Mouse (Mus musculus) intestine, embryonic 15.5 days (tissue): ENCODE measurements around the gene Rnf149. TPM values are rescaled to one million over a fixed set of nuclear protein-coding genes. Genes with fewer than 3 reads are reported as not detected.
"Not testable (repeated sequence)": the region's sequence is repeated elsewhere in the genome, so short reads cannot be mapped to it uniquely, and the experiment has no call there.

Experiments used
- ATAC-seq: fragments of 200-750 bp; cut with Nextera tagmentation; 2 replicates; pipeline ENCODE4 v1.8.0; 2017; ENCODE audit warnings: moderate TSS enrichment, moderate library complexity
- H3K27ac ChIP-seq: fragments of 300-500 bp; sonication (generic); 2 replicates; pipeline ENCODE4 v1.5.1; 2015; ENCODE audit warnings: mild to moderate bottlenecking, inconsistent platforms
- H3K27me3 ChIP-seq: fragments of 300-500 bp; sonication (generic); replicated peaks from 2 replicates; pipeline ENCODE4 v1.6.1; 2015; ENCODE audit warnings: inconsistent platforms
- H3K36me3 ChIP-seq: fragments of 300-500 bp; sonication (generic); 2 replicates; pipeline ENCODE4 v1.6.1; 2015; ENCODE audit warnings: inconsistent platforms
- H3K4me1 ChIP-seq: fragments of 300-500 bp; sonication (generic); replicated peaks from 2 replicates; pipeline ENCODE4 v1.6.1; 2015; ENCODE audit warnings: inconsistent platforms
- H3K4me2 ChIP-seq: fragments of 300-500 bp; sonication (generic); replicated peaks from 2 replicates; pipeline ENCODE4 v1.6.1; 2015; ENCODE audit warnings: mild to moderate bottlenecking, inconsistent platforms
- H3K4me3 ChIP-seq: fragments of 300-500 bp; sonication (generic); replicated peaks from 2 replicates; pipeline ENCODE4 v1.5.1; 2015; ENCODE audit warnings: inconsistent platforms
- H3K9ac ChIP-seq: fragments of 300-500 bp; sonication (generic); 2 replicates; pipeline ENCODE4 v1.6.1; 2015; ENCODE audit warnings: inconsistent platforms
- H3K9me3 ChIP-seq: fragments of 300-500 bp; sonication (generic); 2 replicates; pipeline ENCODE4 v1.6.1; 2016; ENCODE audit warnings: inconsistent platforms
- WGBS: fragments of 180-500 bp; shearing (Covaris S2); methylation state at CpG from one replicate; pipeline ENCODE4 v1.1.7; 2015; 5-methylcytosine and 5-hydroxymethylcytosine counted together
- polyA plus RNA-seq: library from polyadenylated mRNA; unstranded; fragments of >200 nt; fragmentation: Nextera tagmentation; extraction: Ambion mirVana; gene quantifications from 2 replicates; pipeline ENCODE4 v1.2.1, GENCODE M21; 2015

Rnf149 gene
- 35.3 and 36.6 TPM in 2 replicates for polyA plus RNA-seq

- WGBS = 1% methylated on average over 48 of the region's 49 CpGs
- peak; percentile 94 for ATAC-seq
- peak within 1 kb of the TSS; percentile 98 for H3K4me3 ChIP-seq
- peak within 1 kb of the TSS; percentile 99 for H3K27ac ChIP-seq
- H3K4me2 ChIP-seq = peak within 1 kb of the TSS; percentile 74
- no peaks in the 10 kb centered on the region for H3K36me3 ChIP-seq
- H3K9me3 ChIP-seq = no peaks in the 10 kb centered on the region
- H3K4me1 ChIP-seq = peaks cover 8% of the 10 kb centered on the region; the same call in 1 of the 2 replicates
- peak within 1 kb of the TSS; percentile 99 for H3K9ac ChIP-seq
- no peaks in the 10 kb centered on the region for H3K27me3 ChIP-seq
Observed at GRCm38 (mm10) chr1:39577253-39577705, at the start of gene Rnf149. Gene Rnf149, minus strand, starts transcription at chr1:39577405.

DNA sequence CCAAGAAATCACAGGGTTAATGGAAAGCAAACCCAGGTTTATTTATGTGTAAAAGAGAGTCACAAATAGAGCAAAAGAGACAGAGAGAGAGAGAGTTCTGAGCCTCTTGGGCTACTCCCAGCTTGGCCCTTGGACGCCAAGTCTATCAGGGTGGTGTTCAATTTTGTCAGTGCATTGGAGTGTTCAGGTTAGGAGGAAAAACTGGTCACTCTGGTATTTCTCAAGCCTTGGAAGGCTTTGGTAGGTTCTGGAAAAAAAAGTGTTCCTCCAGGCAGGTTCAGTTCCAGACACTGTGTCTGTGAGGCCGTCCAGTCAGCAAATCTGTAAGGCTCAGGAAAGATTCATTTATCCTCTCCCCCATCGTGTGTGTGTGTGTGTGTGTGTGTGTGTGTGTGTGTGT lies 48.3 kb upstream of the Rnf149 start:
- Histone ChIP-seq H3K9me3 (no peaks in the 10 kb centered on the region), H3K27me3 (no peaks in the 10 kb centered on the region), H3K4me2 (no peak overlapping the region), H3K9ac (no peak overlapping the region), H3K4me3 (no peak overlapping the region), H3K27ac (no peak overlapping the region), H3K36me3 (no peaks in the 10 kb centered on the region), H3K4me1 (no peaks in the 10 kb centered on the region)
- no peak for ATAC-seq
- 27% methylated on average over 3 of the region's 3 CpGs for WGBS

DNA sequence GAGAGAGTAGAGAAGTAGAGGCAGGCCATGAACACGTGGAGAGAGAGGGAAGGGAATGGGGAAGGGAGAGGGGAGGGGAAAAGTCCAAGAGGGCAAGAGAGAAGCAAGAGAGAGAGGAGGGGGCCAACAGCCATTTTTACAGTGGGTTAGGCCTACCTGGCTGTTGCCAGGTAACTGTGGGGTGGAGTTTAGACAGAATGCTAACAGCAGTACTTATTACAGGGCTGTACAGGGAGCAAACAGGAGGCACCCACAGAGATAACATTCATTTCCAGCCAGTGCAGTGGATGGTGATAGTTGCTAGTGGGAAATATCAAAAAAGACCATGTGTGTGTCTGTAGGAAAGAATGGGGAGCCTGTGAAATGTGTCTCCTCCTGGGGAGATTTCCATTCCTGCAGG lies 46.5 kb upstream of the Rnf149 start:
- peak; percentile 80 for ATAC-seq
- H3K36me3 ChIP-seq = no peaks in the 10 kb centered on the region
- 0 out of 2 replicates have a peak, but pooled peaks cover under 1% of the 10 kb centered on the region for H3K4me1 ChIP-seq
- WGBS = 38% methylated on average over 1 of the region's 1 CpGs
- H3K27ac ChIP-seq = no peak overlapping the region
- H3K27me3 ChIP-seq = no peaks in the 10 kb centered on the region
- no peak overlapping the region for H3K4me2 ChIP-seq
- H3K9me3 ChIP-seq = no peaks in the 10 kb centered on the region
- no peak overlapping the region for H3K4me3 ChIP-seq
- H3K9ac ChIP-seq = no peak overlapping the region

DNA sequence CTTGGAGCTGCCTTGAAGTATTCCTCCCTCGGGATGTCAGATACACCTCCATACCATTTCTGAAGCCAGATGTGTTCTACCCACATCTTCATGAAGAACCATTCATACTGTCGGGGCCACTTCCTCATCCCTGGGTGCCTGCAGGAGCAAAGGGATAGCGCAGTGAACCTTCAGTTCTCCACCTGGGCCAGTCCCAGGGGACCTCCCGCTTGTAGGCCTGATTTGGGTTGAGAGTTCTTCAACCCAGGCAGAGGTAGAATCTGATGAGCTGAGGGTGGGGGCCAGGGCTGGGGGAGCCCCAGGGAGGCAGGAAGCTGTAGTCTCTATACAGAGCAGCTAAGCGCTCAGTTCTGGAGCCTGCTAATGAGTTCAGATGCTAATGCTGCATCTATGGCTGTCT lies 45.9 kb upstream of the Rnf149 start:
- WGBS = 94% methylated on average over 5 of the region's 5 CpGs
- H3K27ac ChIP-seq = no peak overlapping the region
- 0 out of 2 replicates have a peak, but pooled peaks cover 2% of the 10 kb centered on the region for H3K4me1 ChIP-seq
- H3K4me3 ChIP-seq = no peak overlapping the region
- H3K36me3 ChIP-seq = no peaks in the 10 kb centered on the region
- no peaks in the 10 kb centered on the region for H3K27me3 ChIP-seq
- no peaks in the 10 kb centered on the region for H3K9me3 ChIP-seq
- ATAC-seq = 0 out of 2 replicates have a peak, but pooled peaks have one; percentile 32
- H3K9ac ChIP-seq = no peak overlapping the region
- H3K4me2 ChIP-seq = no peak overlapping the region

DNA sequence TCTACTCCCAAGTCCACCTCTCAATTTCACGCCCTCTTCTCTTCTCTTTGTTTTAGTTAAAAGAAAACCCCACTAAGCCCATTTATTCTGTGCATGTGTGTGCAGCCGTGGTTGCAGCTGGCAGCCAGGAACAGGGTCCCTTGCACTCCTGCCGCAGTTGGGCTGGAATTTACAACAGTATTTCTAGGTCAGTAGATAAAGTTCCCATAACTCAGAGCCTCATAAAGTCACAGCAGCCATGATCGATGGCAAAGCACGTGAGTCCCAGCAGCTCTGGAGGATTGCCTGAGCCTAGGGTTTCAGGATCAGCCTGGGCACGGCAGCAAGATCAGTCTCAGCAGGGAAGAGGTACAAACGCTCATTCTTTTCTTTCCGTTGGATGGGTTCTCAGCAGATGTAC lies 41.3 kb upstream of the Rnf149 start:
- Histone ChIP-seq H3K4me2 (peak overlapping the region; percentile 15; the same call in 1 of the 2 replicates), H3K27ac (no peak overlapping the region), H3K36me3 (no peaks in the 10 kb centered on the region), H3K27me3 (no peaks in the 10 kb centered on the region), H3K4me1 (peaks cover 5% of the 10 kb centered on the region; the same call in 1 of the 2 replicates), H3K9ac (no peak overlapping the region), H3K9me3 (no peaks in the 10 kb centered on the region), H3K4me3 (no peak overlapping the region)
- ATAC-seq = peak; percentile 71
- 21% methylated on average over 8 of the region's 8 CpGs for WGBS

DNA sequence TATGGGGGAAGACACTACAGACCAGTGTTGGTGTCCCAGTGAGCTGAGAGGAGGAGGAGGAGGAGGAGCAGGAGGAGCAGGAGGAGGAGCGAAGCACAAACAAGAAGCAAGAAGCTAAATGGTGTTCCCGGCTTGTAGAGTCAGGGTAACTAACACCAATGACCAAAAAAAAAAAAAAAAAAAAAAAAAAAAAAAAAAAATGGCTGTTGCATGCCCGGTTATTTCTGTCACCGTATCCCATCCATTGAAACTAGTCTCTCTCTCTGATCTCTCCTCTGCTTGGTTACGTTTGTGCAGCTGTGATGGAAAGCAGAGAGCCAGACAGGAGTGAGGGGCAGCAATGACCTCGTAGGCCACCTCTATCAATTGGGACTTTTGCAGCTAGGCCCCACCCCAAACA lies 38.3 kb upstream of the Rnf149 start:
- ATAC-seq = no peak
- WGBS = 64% methylated on average over 6 of the region's 6 CpGs
- Histone ChIP-seq H3K9ac (no peak overlapping the region), H3K27me3 (no peaks in the 10 kb centered on the region), H3K4me2 (no peak overlapping the region), H3K9me3 (no peaks in the 10 kb centered on the region), H3K36me3 (no peaks in the 10 kb centered on the region), H3K4me1 (peaks cover 5% of the 10 kb centered on the region; the same call in 1 of the 2 replicates), H3K27ac (no peak overlapping the region), H3K4me3 (no peak overlapping the region)

DNA sequence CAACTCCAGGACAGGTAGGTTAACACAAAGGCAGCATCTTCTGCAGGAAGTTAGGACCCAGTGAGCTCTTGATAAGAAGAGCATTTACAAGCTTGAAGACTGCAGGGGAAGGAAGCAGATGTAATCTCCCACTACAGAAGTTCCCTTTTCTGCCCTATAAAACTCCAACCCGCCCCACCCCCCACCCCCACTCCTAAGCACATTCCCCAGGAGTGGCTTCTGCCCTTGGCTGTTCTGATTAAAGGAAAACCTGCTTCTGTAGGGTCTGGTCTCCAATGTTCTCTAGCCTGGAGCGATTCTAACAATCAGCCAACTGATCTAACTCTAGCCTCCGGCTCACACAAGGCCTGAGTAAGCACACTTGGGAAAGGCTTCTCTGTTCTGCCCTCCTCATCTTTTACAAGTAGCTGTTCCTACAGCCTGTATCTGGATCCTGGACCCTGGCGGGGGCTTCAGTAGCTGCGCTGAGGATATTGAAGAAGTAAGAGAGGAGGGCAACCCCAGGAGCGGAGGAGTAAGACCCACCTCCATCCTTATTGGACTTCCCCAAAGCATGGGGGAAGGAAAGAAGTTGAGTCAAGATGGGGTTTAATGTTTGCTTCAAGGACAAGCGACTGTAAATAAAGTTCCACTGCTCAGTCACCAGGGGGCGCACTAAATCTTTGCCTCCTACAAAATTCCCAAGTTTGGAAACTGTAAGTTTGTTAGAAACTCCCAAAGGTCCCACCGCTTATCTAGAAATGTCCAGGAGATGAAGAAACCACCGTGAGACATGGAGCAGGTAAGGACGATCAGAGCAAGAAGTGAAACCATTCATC lies 37.5 kb upstream of the Rnf149 start:
- no peaks in the 10 kb centered on the region for H3K27me3 ChIP-seq
- ATAC-seq = peak; percentile 52
- peaks cover 5% of the 10 kb centered on the region; the same call in 1 of the 2 replicates for H3K4me1 ChIP-seq
- H3K4me2 ChIP-seq = peak overlapping the region; percentile 20; the same call in 1 of the 2 replicates
- no peak overlapping the region for H3K9ac ChIP-seq
- no peak overlapping the region for H3K4me3 ChIP-seq
- no peak overlapping the region for H3K27ac ChIP-seq
- no peaks in the 10 kb centered on the region for H3K9me3 ChIP-seq
- H3K36me3 ChIP-seq = no peaks in the 10 kb centered on the region
- 27% methylated on average over 11 of the region's 11 CpGs for WGBS

DNA sequence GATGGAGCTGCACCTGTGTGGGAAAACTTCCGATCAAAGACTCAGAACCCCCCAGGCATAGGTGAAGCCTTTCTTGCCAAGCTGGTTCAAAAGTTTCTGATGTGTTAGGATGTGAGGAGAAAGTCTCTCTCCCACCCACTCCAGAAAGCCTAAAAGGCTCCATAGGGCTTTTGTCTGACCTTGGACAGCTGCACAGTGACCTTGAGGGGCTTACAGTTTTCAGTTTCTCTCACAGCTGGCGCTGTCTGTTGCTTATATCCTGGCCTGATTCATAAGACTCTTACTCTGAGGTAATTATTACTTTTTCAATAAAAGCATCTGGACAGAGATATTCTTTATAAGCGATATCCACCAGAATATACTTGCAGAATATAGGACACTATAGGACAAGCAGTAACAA lies 35.9 kb upstream of the Rnf149 start:
- no peak overlapping the region for H3K9ac ChIP-seq
- H3K4me1 ChIP-seq = peaks cover 7% of the 10 kb centered on the region; the same call in 1 of the 2 replicates
- ATAC-seq = no peak
- H3K27ac ChIP-seq = no peak overlapping the region
- no peaks in the 10 kb centered on the region for H3K36me3 ChIP-seq
- H3K4me2 ChIP-seq = no peak overlapping the region
- no peaks in the 10 kb centered on the region for H3K9me3 ChIP-seq
- WGBS = 78% methylated on average over 3 of the region's 3 CpGs
- H3K27me3 ChIP-seq = no peaks in the 10 kb centered on the region
- H3K4me3 ChIP-seq = no peak overlapping the region

GRCm38 (mm10) chr1:39612491-39612890 lies 35.3 kb upstream of the Rnf149 start:
- H3K36me3 ChIP-seq = no peaks in the 10 kb centered on the region
- no peak overlapping the region for H3K27ac ChIP-seq
- H3K27me3 ChIP-seq = no peaks in the 10 kb centered on the region
- peaks cover 7% of the 10 kb centered on the region; the same call in 1 of the 2 replicates for H3K4me1 ChIP-seq
- 83% methylated on average over 5 of the region's 5 CpGs for WGBS
- no peak overlapping the region for H3K9ac ChIP-seq
- no peak overlapping the region for H3K4me2 ChIP-seq
- H3K9me3 ChIP-seq = no peaks in the 10 kb centered on the region
- no peak for ATAC-seq
- no peak overlapping the region for H3K4me3 ChIP-seq

- Histone ChIP-seq H3K36me3 (no peaks in the 10 kb centered on the region), H3K4me3 (no peak overlapping the region), H3K27me3 (no peaks in the 10 kb centered on the region), H3K4me1 (0 out of 2 replicates have a peak, but pooled peaks cover 3% of the 10 kb centered on the region), H3K9ac (no peak overlapping the region), H3K27ac (no peak overlapping the region), H3K9me3 (no peaks in the 10 kb centered on the region), H3K4me2 (no peak overlapping the region)
- no peak for ATAC-seq
- WGBS = 26% methylated on average over 8 of the region's 8 CpGs
Observed at GRCm38 (mm10) chr1:39608534-39608933, 31.3 kb upstream of the Rnf149 start.

DNA sequence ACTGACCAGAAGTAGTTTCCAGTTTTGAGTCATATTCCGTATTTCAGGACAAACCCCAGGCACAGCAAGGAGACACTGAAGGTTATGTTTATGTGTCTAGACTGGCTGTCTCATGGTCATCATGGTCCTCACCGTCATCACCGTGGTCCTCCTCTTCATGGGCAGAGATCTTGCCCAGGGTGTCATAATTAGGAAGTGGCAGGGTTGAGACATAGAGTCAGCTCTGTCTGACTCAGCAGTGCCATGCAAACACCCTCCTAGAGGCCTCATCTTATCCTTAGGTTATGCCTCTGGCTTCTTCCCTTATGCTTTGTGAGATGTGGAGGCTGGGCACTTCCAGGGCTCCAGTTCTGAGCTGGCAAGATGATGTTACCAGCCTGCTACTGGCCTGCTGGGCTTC lies 25.3 kb upstream of the Rnf149 start:
- Histone ChIP-seq H3K4me2 (no peak overlapping the region), H3K27me3 (no peaks in the 10 kb centered on the region), H3K36me3 (no peaks in the 10 kb centered on the region), H3K27ac (no peak overlapping the region), H3K9ac (no peak overlapping the region), H3K4me3 (no peak overlapping the region), H3K9me3 (no peaks in the 10 kb centered on the region), H3K4me1 (no peaks in the 10 kb centered on the region)
- ATAC-seq = no peak
- WGBS = 94% methylated on average over 3 of the region's 3 CpGs

DNA sequence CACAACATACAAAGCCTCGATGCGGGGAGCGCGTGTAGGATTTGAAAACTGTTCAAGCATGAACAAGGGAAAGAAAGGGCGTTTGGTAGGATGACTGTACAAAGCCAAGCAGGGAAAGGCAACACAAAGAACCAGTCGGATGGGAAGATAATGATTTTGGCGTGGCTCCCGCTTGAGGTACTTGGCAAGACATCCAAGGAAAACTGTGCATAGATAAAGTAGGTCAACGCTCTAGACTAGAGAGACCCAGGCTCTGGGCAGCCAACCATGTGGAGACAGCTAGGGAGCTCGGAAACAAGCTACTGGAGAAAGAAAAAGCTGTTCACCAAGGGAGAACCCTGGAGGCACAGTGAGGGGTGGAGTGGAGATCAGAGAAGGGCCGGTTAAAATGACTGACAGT lies 21.5 kb upstream of the Rnf149 start:
- Histone ChIP-seq H3K4me3 (no peak overlapping the region), H3K27me3 (no peaks in the 10 kb centered on the region), H3K27ac (no peak overlapping the region), H3K4me2 (no peak overlapping the region), H3K36me3 (no peaks in the 10 kb centered on the region), H3K9me3 (no peaks in the 10 kb centered on the region), H3K9ac (no peak overlapping the region), H3K4me1 (no peaks in the 10 kb centered on the region)
- 80% methylated on average over 11 of the region's 11 CpGs for WGBS
- no peak for ATAC-seq

DNA sequence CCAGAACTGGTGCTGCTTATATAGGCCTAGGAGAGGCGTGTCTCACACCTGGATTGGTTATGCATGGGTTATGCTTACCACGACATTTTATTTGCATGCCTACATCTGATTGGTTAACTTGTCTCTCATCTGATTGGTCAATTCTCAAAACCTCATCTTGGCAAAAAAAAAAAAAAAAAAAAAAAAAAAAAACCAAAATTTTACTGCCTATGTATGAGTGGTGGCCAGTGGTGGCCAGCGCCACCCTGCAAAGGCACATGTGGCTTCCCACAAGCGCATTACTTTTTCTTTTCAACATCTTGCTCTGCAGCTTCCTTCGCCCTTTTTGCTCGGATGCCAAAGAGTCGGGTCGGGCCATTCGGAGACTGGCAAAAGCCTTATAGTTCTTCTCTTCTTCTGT lies 19.9 kb upstream of the Rnf149 start:
- WGBS = 90% methylated on average over 9 of the region's 9 CpGs
- H3K9ac ChIP-seq, ATAC-seq, H3K27me3 ChIP-seq, H3K9me3 ChIP-seq, H3K4me2 ChIP-seq, H3K27ac ChIP-seq, H3K4me1 ChIP-seq, H3K4me3 ChIP-seq, H3K36me3 ChIP-seq: not testable (repeated sequence)
